Mouse (Mus musculus) stomach, postnatal 0 days (tissue): Measurements from ENCODE around the gene Gnat1.

Source experiments
- CTCF ChIP-seq: IDR thresholded peaks from 2 replicates; pipeline ENCODE4 v1.5.1; 2016; ENCODE audit warnings: antibody characterized with exemption, low read depth, mild to moderate bottlenecking, moderate library complexity
- EP300 ChIP-seq: optimal IDR thresholded peaks from 2 replicates; pipeline ENCODE3; 2016; ENCODE audit warnings: antibody characterized with exemption

GRCm38 (mm10) chr9:107679501-107679900, at the start of gene Gnat1:
- TF ChIP-seq CTCF (no peak), EP300 (no peak)
